ENCODE assay signal across 27 mouse cellular contexts in genomic region chr17:31181490-31181889, GRCm38 (mm10). TPM values are rescaled to one million over a fixed set of nuclear protein-coding genes. Genes with fewer than 3 reads are reported as not detected.
DNase-seq lines count a peak whose midpoint lies in the region; ATAC-seq and TF ChIP-seq lines count a peak whose summit lies in the region.
"Had no signal": no experiment of that assay in that cellular context is flagged by ENCODE, and none has a peak within 500 bp of the region (broad histone marks: within the 10 kb centered on the region; RNA-seq: fewer than 3 reads in every experiment).

No protein-coding gene starts in this region.

- WGBS in liver, postnatal 0 days (ENCODE audit: insufficient replicate concordance), result 59% methylated on average over 4 of the region's 4 CpGs
- WGBS in liver, embryonic 11.5 days, result 72% methylated on average over 4 of the region's 4 CpGs
- WGBS in forebrain, embryonic 10.5 days, result 89% methylated on average over 4 of the region's 4 CpGs

- H3K9ac ChIP-seq in liver, postnatal 0 days (replicated peaks), result no peak overlapping the region
- H3K9ac ChIP-seq in liver, embryonic 11.5 days (ENCODE audit: low read depth, low read length), result no peak overlapping the region
- H3K9ac ChIP-seq: embryonic facial prominence, embryonic 15.5 days; forebrain, embryonic 15.5 days; hindbrain, embryonic 15.5 days had no signal

- DNase-seq in liver, postnatal 0 days, result no peak
- DNase-seq in liver, embryonic 11.5 days (ENCODE audit: low spot score), result no peak
- peak; percentile 24 for DNase-seq in c-Kit-positive CD71-negative TER-119-negative erythroid progenitor cells, embryonic 14.5 days (ENCODE audit: low read depth)
- DNase-seq in cerebellum, adult 11 months, result no peak
- no peak for DNase-seq in Muller cell, postnatal 12 days (ENCODE audit: inconsistent ontology term)
- DNase-seq in forebrain, embryonic 10.5 days (ENCODE audit: extremely low spot score, low spot score), result no peak
- DNase-seq: adrenal gland, postnatal 10 days; cerebellum, adult 2 months; cerebellum, postnatal 10 days; embryo, embryonic 11 days; gastrocnemius, postnatal 36 days; heart, adult 18-20 months; heart, postnatal 10 days; heart, postnatal 4 days had no signal

- no peaks in the 10 kb centered on the region for H3K9me3 ChIP-seq in liver, postnatal 0 days (ENCODE audit: low read length)
- no peaks in the 10 kb centered on the region for H3K9me3 ChIP-seq in liver, embryonic 11.5 days (ENCODE audit: control insufficient read depth, low read length)
- no peaks in the 10 kb centered on the region for H3K9me3 ChIP-seq in forebrain, embryonic 10.5 days
- H3K9me3 ChIP-seq: embryonic facial prominence, embryonic 15.5 days; forebrain, embryonic 15.5 days; heart, embryonic 10.5 days; hindbrain, embryonic 15.5 days had no signal

- no peak for TF ChIP-seq EP300 in liver, postnatal 0 days (IDR thresholded peaks at IDR 0.05; ENCODE audit: low read depth)

- no peak overlapping the region for H3K4me2 ChIP-seq in liver, postnatal 0 days (ENCODE audit: low read depth, low read length)
- no peak overlapping the region for H3K4me2 ChIP-seq in liver, embryonic 11.5 days
- H3K4me2 ChIP-seq: embryonic facial prominence, embryonic 15.5 days; forebrain, embryonic 15.5 days; hindbrain, embryonic 15.5 days had no signal

- no peak for TF ChIP-seq CTCF in liver, postnatal 0 days (IDR thresholded peaks at IDR 0.05; ENCODE audit: low read depth)

- no peaks in the 10 kb centered on the region for H3K36me3 ChIP-seq in liver, postnatal 0 days (replicated peaks; ENCODE audit: insufficient read depth, low read length)
- no peaks in the 10 kb centered on the region for H3K36me3 ChIP-seq in liver, embryonic 11.5 days (ENCODE audit: control insufficient read depth, insufficient read depth, low read length)
- H3K36me3 ChIP-seq in forebrain, embryonic 10.5 days (replicated peaks), result no peaks in the 10 kb centered on the region
- H3K36me3 ChIP-seq: embryonic facial prominence, embryonic 15.5 days; forebrain, embryonic 15.5 days; heart, embryonic 10.5 days; hindbrain, embryonic 15.5 days had no signal

- H3K4me1 ChIP-seq in liver, postnatal 0 days (ENCODE audit: insufficient read depth), result peaks cover 14% of the 10 kb centered on the region
- H3K4me1 ChIP-seq in liver, embryonic 11.5 days (replicated peaks; ENCODE audit: control insufficient read depth, insufficient read depth, low read length), result no peaks in the 10 kb centered on the region
- H3K4me1 ChIP-seq in forebrain, embryonic 10.5 days, result no peaks in the 10 kb centered on the region
- H3K4me1 ChIP-seq: embryonic facial prominence, embryonic 15.5 days; forebrain, embryonic 15.5 days; heart, embryonic 10.5 days; hindbrain, embryonic 15.5 days had no signal

- no peak for ATAC-seq in liver, postnatal 0 days
- ATAC-seq in liver, embryonic 11.5 days (replicated peaks; ENCODE audit: low FRiP score), result no peak
- ATAC-seq in megakaryocyte, adult 5-6 weeks (ENCODE audit: poor library complexity, severe bottlenecking), result peak; percentile 84
- ATAC-seq: forebrain, embryonic 15.5 days; intestine, embryonic 16.5 days had no signal

- 0 out of 2 replicates have a peak overlapping the region, but pooled peaks have one; percentile 16 for H3K27ac ChIP-seq in liver, postnatal 0 days (ENCODE audit: low read depth)
- H3K27ac ChIP-seq in liver, embryonic 11.5 days (ENCODE audit: low read depth, low read length), result no peak overlapping the region
- H3K27ac ChIP-seq in forebrain, embryonic 10.5 days, result no peak overlapping the region
- H3K27ac ChIP-seq: embryonic facial prominence, embryonic 15.5 days; forebrain, embryonic 15.5 days; heart, embryonic 10.5 days; hindbrain, embryonic 15.5 days had no signal

- H3K27me3 ChIP-seq in liver, postnatal 0 days (ENCODE audit: insufficient read depth, low read length), result no peaks in the 10 kb centered on the region
- H3K27me3 ChIP-seq in liver, embryonic 11.5 days (replicated peaks; ENCODE audit: control insufficient read depth, insufficient read depth, low read length), result no peaks in the 10 kb centered on the region
- no peaks in the 10 kb centered on the region for H3K27me3 ChIP-seq in forebrain, embryonic 10.5 days (ENCODE audit: poor library complexity, severe bottlenecking)
- H3K27me3 ChIP-seq: embryonic facial prominence, embryonic 15.5 days; forebrain, embryonic 15.5 days; hindbrain, embryonic 15.5 days had no signal

- no peak overlapping the region for H3K4me3 ChIP-seq in liver, postnatal 0 days (ENCODE audit: low read depth, low read length)
- no peak overlapping the region for H3K4me3 ChIP-seq in liver, embryonic 11.5 days (ENCODE audit: low read depth, low read length)
- no peak overlapping the region for H3K4me3 ChIP-seq in forebrain, embryonic 10.5 days
- H3K4me3 ChIP-seq: embryonic facial prominence, embryonic 15.5 days; erythroblast, embryonic 14.5 days; forebrain, embryonic 15.5 days; heart, embryonic 10.5 days; hindbrain, embryonic 15.5 days had no signal

RNA-seq across cellular contexts. Expression of gene Tff1, which starts 16.4 kb away (rescaled TPM):
- polyA plus RNA-seq in liver, postnatal 0 days (2015; fragmentation: Nextera tagmentation; extraction: Ambion mirVana), result not detected in 2 replicates
- polyA plus RNA-seq in liver, embryonic 11.5 days (2014; fragmentation: Nextera tagmentation; extraction: Ambion mirVana), result not detected in 2 replicates
- not detected in 2 replicates for total RNA-seq in megakaryocyte, adult 5-6 weeks (2015)
- not detected in 2 replicates for total RNA-seq in megakaryocyte, adult 5-6 weeks (2017)
- polyA plus RNA-seq in forebrain, embryonic 10.5 days (2016; fragmentation: Nextera tagmentation; extraction: Ambion mirVana), result not detected in 2 replicates
- total RNA-seq: adrenal gland, postnatal 10 days; adrenal gland, postnatal 4 days; ES-E14; gastrocnemius, adult 8-10 months; gastrocnemius, postnatal 36 days; heart, adult 18-20 months; heart, postnatal 10 days; heart, postnatal 4 days had no signal
- polyA plus RNA-seq: cerebellum, adult 2 months; embryonic facial prominence, embryonic 11.5 days; embryonic facial prominence, embryonic 15.5 days; erythroblast, embryonic 14.5 days; forebrain, embryonic 11.5 days; forebrain, embryonic 15.5 days; heart, embryonic 14.5 days; hindbrain, embryonic 15.5 days had no signal

RNA-seq across cellular contexts. Expression of gene Tmprss3, which starts 17.3 kb away (rescaled TPM):
- 0.62 and 0.73 TPM in 2 replicates for polyA plus RNA-seq in liver, postnatal 0 days (2015; fragmentation: Nextera tagmentation; extraction: Ambion mirVana)
- polyA plus RNA-seq in liver, embryonic 11.5 days (2014; fragmentation: Nextera tagmentation; extraction: Ambion mirVana), result 0.12 and 0.45 TPM in 2 replicates
- total RNA-seq in megakaryocyte, adult 5-6 weeks (2015), result 0.23 and 0.56 TPM in 2 replicates
- total RNA-seq in megakaryocyte, adult 5-6 weeks (2017), result 0.16 and 0.26 TPM in 2 replicates
- polyA plus RNA-seq in forebrain, embryonic 10.5 days (2016; fragmentation: Nextera tagmentation; extraction: Ambion mirVana), result not detected in 2 replicates
- total RNA-seq: gastrocnemius, adult 8-10 months; gastrocnemius, postnatal 36 days; heart, adult 18-20 months; heart, postnatal 10 days; heart, postnatal 4 days had no signal
- polyA plus RNA-seq: embryonic facial prominence, embryonic 11.5 days; erythroblast, embryonic 14.5 days; forebrain, embryonic 11.5 days; forebrain, embryonic 15.5 days; heart, embryonic 10.5 days; hindbrain, embryonic 15.5 days had no signal

RNA-seq across cellular contexts. Expression of gene Ubash3a, which starts 26.2 kb away (rescaled TPM):
- polyA plus RNA-seq in liver, postnatal 0 days (2015; fragmentation: Nextera tagmentation; extraction: Ambion mirVana), result 4.2 and 4.6 TPM in 2 replicates
- 37.9 and 42.5 TPM in 2 replicates for polyA plus RNA-seq in liver, embryonic 11.5 days (2014; fragmentation: Nextera tagmentation; extraction: Ambion mirVana)
- total RNA-seq in megakaryocyte, adult 5-6 weeks (2015), result 2.6 and 6.2 TPM in 2 replicates
- 3.9 and 5.0 TPM in 2 replicates for total RNA-seq in megakaryocyte, adult 5-6 weeks (2017)
- 0.39 and 0.42 TPM in 2 replicates for polyA plus RNA-seq in forebrain, embryonic 10.5 days (2016; fragmentation: Nextera tagmentation; extraction: Ambion mirVana)
- total RNA-seq: gastrocnemius, adult 8-10 months had no signal
- polyA plus RNA-seq: cerebellum, adult 2 months; hindbrain, embryonic 15.5 days had no signal

RNA-seq across cellular contexts. Expression of gene Tff2, which starts 37.4 kb away (rescaled TPM):
- 0.33 and 0.39 TPM in 2 replicates for polyA plus RNA-seq in liver, postnatal 0 days (2015; fragmentation: Nextera tagmentation; extraction: Ambion mirVana)
- not detected in 2 replicates for polyA plus RNA-seq in liver, embryonic 11.5 days (2014; fragmentation: Nextera tagmentation; extraction: Ambion mirVana)
- total RNA-seq in megakaryocyte, adult 5-6 weeks (2015), result not detected in 2 replicates
- not detected in 2 replicates for total RNA-seq in megakaryocyte, adult 5-6 weeks (2017)
- not detected in 2 replicates for polyA plus RNA-seq in forebrain, embryonic 10.5 days (2016; fragmentation: Nextera tagmentation; extraction: Ambion mirVana)
- total RNA-seq: ES-E14; gastrocnemius, adult 8-10 months; gastrocnemius, postnatal 36 days; heart, adult 18-20 months; heart, postnatal 10 days; heart, postnatal 4 days had no signal
- polyA plus RNA-seq: cerebellum, adult 2 months; embryonic facial prominence, embryonic 11.5 days; erythroblast, embryonic 14.5 days; forebrain, embryonic 11.5 days; forebrain, embryonic 15.5 days; heart, embryonic 10.5 days; heart, embryonic 14.5 days; hindbrain, embryonic 15.5 days had no signal

RNA-seq across cellular contexts. Expression of gene Tff3, which starts 52.0 kb away (rescaled TPM):
- polyA plus RNA-seq in liver, postnatal 0 days (2015; fragmentation: Nextera tagmentation; extraction: Ambion mirVana), result 932 and 1,034 TPM in 2 replicates
- 2.1 and 2.5 TPM in 2 replicates for polyA plus RNA-seq in liver, embryonic 11.5 days (2014; fragmentation: Nextera tagmentation; extraction: Ambion mirVana)
- not detected in 2 replicates for total RNA-seq in megakaryocyte, adult 5-6 weeks (2015)
- total RNA-seq in megakaryocyte, adult 5-6 weeks (2017), result not detected in 2 replicates
- 0.64 and 0.71 TPM in 2 replicates for polyA plus RNA-seq in forebrain, embryonic 10.5 days (2016; fragmentation: Nextera tagmentation; extraction: Ambion mirVana)
- total RNA-seq: adrenal gland, postnatal 10 days; adrenal gland, postnatal 4 days; ES-E14; gastrocnemius, adult 8-10 months; gastrocnemius, postnatal 36 days; heart, adult 18-20 months; heart, postnatal 10 days; heart, postnatal 4 days had no signal
- polyA plus RNA-seq: embryonic facial prominence, embryonic 11.5 days; embryonic facial prominence, embryonic 15.5 days; erythroblast, embryonic 14.5 days; heart, embryonic 14.5 days had no signal
